Mouse (Mus musculus) olfactory bulb, adult 2 months (tissue): Measurements from ENCODE around the gene Itgb5.
A peak's percentile ranks its signal among the peaks of the same experiment; 100 is the strongest.

ENCODE experiments used
- CTCF ChIP-seq: fragments of 200-500 bp; IDR thresholded peaks from 2 replicates; pipeline ENCODE4 v1.5.1; 2012; ENCODE audit warnings: low read depth, mild to moderate bottlenecking, low read length, moderate library complexity; ENCODE audit not compliant: insufficient read depth
- POLR2A ChIP-seq: fragments of 200-500 bp; IDR thresholded peaks from 2 replicates; pipeline ENCODE4 v1.6.1; 2012; ENCODE audit warnings: mild to moderate bottlenecking, low read depth, low read length, moderate library complexity; ENCODE audit not compliant: insufficient read depth

DNA sequence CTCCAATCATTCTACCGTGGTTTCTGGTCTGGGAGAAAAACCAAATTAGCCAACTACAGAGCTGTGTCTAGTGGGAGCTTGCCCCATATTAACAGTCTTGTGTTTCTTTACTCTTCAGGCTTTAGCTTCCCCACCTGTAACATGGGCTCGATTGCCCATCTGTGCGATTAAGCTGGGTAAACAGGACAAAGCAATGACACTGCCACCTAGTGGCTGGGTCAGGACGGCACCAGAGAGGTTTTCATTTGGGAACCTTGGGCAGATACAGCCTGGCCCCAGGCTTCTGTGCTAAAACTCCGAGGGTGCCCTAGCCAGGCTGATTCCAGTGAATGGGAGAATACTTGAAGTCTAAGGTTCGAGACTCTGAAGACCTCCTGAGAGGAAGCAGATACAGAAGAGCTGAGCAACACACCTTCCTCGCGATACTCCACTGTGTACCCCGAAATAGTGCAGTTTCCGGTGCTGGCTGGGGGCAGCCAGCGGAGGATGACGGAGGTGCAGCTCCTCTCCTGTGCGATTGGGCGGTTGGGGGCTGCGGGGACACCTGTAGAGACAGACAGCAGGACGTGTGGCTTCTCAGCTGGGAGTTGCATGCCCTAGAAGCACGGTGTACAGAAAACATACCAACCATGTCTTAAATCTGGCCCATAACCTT lies 159.0 kb downstream of the Itgb5 start:
- TF ChIP-seq CTCF, result peak; percentile 47; the same call in 1 of the 2 replicates
- TF ChIP-seq POLR2A, result no peak
